Mouse (Mus musculus) CH12.LX (cell line): Measurements from ENCODE around the gene Sirpb1c.

Experiments used
- EP300 ChIP-seq: IDR thresholded peaks from 2 replicates; pipeline ENCODE4 v1.6.1; 2011; ENCODE audit warnings: low read length, improper control_type of control experiment
- HCFC1 ChIP-seq: IDR thresholded peaks from 2 replicates; pipeline ENCODE4 v1.6.1; 2012; ENCODE audit warnings: low read depth, mild to moderate bottlenecking, inconsistent platforms, low read length, improper control_type of control experiment
- MAFK ChIP-seq: IDR thresholded peaks from 2 replicates; pipeline ENCODE4 v1.6.1; 2011; ENCODE audit warnings: low read length, improper control_type of control experiment; ENCODE audit not compliant: insufficient replicate concordance
- MAX ChIP-seq: IDR thresholded peaks from 2 replicates; pipeline ENCODE4 v1.6.1; 2011; ENCODE audit warnings: low read length, improper control_type of control experiment
- NELFE ChIP-seq: IDR thresholded peaks from 2 replicates; pipeline ENCODE4 v1.6.1; 2011; ENCODE audit warnings: low read depth, low read length, improper control_type of control experiment

DNA sequence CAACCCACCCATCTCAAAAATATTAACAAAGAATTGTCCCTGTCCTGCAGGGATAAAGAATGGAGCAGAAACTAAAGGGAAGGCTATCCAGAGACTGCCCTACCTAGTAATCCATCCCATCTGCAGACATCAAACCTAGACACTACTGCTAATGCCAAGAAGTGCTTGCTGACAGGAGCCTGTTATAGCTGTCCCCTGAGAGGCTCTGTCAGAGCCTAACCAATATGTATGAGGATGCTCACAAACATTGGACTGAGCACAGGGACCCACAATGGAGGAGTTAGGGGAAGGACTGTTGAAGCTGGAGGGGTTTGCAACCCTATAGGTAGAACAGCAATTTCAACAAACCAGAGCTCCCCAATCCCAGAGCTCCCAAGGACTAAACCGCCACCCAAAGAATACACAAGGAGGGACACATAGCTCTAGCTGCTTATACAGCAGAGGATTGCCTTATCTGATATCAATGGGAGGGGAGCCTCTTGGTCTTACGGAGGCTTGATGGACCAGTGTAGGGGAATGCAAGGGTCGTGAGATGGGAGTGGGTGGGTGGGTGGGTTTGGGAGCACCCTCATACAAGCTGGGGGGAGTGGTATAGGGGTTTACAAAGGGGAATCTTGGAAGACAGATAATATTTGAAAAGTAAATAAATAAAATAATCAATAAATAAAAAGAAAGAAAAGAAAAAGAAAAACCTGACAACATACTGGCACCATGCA, 838 bp downstream of the Sirpb1c start:
- TF ChIP-seq MAFK (no peak), EP300 (no peak), HCFC1 (no peak), NELFE (no peak), MAX (no peak)
